Mouse (Mus musculus) heart, adult 2 months (tissue): ENCODE results near the gene Wfikkn2. TPM values are rescaled to one million over a fixed set of nuclear protein-coding genes. Genes with fewer than 3 reads are reported as not detected.

ENCODE experiments used
- DNase-seq, 2 experiments: peaks; one replicate each; pipeline ENCODE4 v3.0.0; 2021
- H3K27ac ChIP-seq: fragments of 200-600 bp; 2 replicates; pipeline ENCODE4 v1.8.1; 2022
- H3K27me3 ChIP-seq: fragments of 200-500 bp; 2 replicates; pipeline ENCODE4 v1.6.1; 2012; ENCODE audit warnings: mild to moderate bottlenecking, low read length, inconsistent platforms, mixed read lengths; ENCODE audit not compliant: control insufficient read depth, insufficient read depth
- H3K36me3 ChIP-seq: fragments of 200-500 bp; 2 replicates; pipeline ENCODE4 v1.6.1; 2012; ENCODE audit warnings: low read length, inconsistent platforms; ENCODE audit not compliant: control insufficient read depth, insufficient read depth
- H3K4me1 ChIP-seq: fragments of 200-500 bp; 2 replicates; pipeline ENCODE4 v1.6.1; 2011; ENCODE audit warnings: low read length; ENCODE audit not compliant: control insufficient read depth, insufficient read depth
- H3K4me3 ChIP-seq: fragments of 200-600 bp; 2 replicates; pipeline ENCODE4 v1.8.1; 2022
- H3K79me2 ChIP-seq: fragments of 200-500 bp; replicated peaks from 2 replicates; pipeline ENCODE4 v1.6.1; 2012; ENCODE audit warnings: mild to moderate bottlenecking, inconsistent platforms, low read length, moderate library complexity, mixed read lengths; ENCODE audit not compliant: control insufficient read depth, insufficient read depth
- H3K9ac ChIP-seq: fragments of 200-500 bp; 2 replicates; pipeline ENCODE4 v1.6.1; 2012; ENCODE audit warnings: low read depth, mild to moderate bottlenecking, control low read depth, inconsistent platforms, low read length, mixed read lengths
- CTCF ChIP-seq: fragments of 200-600 bp; IDR thresholded peaks from 2 replicates; pipeline ENCODE4 v1.8.1; 2022; ENCODE audit warnings: antibody characterized with exemption, mild to moderate bottlenecking, moderate library complexity
- EP300 ChIP-seq: fragments of 200-500 bp; IDR thresholded peaks from 2 replicates; pipeline ENCODE4 v1.6.1; 2011; ENCODE audit warnings: low read depth, low read length, control low read depth; ENCODE audit not compliant: insufficient read depth
- POLR2A ChIP-seq: fragments of 200-500 bp; IDR thresholded peaks from 2 replicates; pipeline ENCODE4 v1.6.1; 2011; ENCODE audit warnings: mild to moderate bottlenecking, low read depth, low read length, control low read depth; ENCODE audit not compliant: insufficient read depth
- WGBS: fragments of 180-500 bp; shearing (Covaris S2); methylation state at CpG from one replicate; pipeline ENCODE4 v1.1.7; 2018; 5-methylcytosine and 5-hydroxymethylcytosine counted together
- intact Hi-C: fragments of 180-260 bp; cut with DNase I; formaldehyde crosslinking; loops from one replicate; pipeline ENCODE4 v1.15.1; 2025
- polyA plus RNA-seq: library from polyadenylated mRNA; depleted of rRNA; stranded (reverse); fragments of >200 nt; gene quantifications from 2 replicates; pipeline ENCODE4 v1.2.3, GENCODE M21; 2012
- total RNA-seq, 2 experiments: library from RNA; stranded (reverse); gene quantifications; 2 replicates each; pipeline ENCODE4 v1.2.3; 2021

Wfikkn2 gene
- total and polyA plus RNA-seq, 3 experiments = 4.3 to 6.3 (median 4.5) TPM

DNA sequence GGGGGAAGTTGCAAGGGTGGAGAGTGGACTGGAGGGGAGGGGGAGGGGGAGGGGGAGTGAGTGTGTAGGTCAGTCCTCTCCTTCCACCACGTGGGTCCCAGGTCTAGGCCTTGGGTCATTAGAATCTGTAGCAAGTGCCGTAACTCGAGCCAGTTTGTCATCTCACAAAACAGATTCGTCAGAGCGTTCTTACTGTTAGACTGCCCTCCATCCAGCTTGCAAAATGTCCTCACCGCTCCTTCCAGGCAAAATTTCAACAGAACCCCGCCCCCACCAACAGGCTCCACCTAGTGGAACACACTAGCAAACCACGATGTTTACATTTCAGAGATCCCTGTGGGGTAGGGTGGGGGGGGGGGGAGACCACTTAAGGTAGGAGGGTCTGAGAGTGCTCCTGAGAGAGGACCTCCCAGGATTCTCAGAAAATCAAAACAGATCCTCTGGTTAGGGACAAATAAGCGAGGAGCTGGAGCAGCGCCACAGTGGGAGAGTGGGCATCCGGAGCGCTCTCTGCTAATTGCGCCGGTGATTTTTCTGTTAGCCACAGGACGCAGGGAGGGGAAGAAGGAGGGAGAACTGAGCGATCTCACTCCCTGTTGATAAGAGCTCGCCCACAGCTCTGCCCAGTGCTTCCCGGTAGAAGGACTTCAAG is 19.5 kb upstream of the Wfikkn2 start:
- DNase-seq = peak; percentile 61 to 64

GRCm38 (mm10) chr11:94261585-94262370 is 16.0 kb upstream of the Wfikkn2 start:
- no peaks in the 10 kb centered on the region for H3K27me3 ChIP-seq
- WGBS = 59% methylated on average over 6 of the region's 6 CpGs
- no peak for DNase-seq

More for the DNA sequence above, 19.5 kb upstream of the Wfikkn2 start:
- H3K4me1 ChIP-seq = peaks cover 2% of the 10 kb centered on the region; the same call in 1 of the 2 replicates
- H3K27ac ChIP-seq = peak overlapping the region; percentile 76
- no peaks in the 10 kb centered on the region for H3K79me2 ChIP-seq
- intact Hi-C loops = no loop called here
- no peaks in the 10 kb centered on the region for H3K27me3 ChIP-seq
- TF ChIP-seq POLR2A = 0 out of 2 replicates have a peak, but pooled peaks have one; percentile 11
- TF ChIP-seq CTCF = peak; percentile 63
- no peak for TF ChIP-seq EP300
- peak overlapping the region; percentile 48 for H3K4me3 ChIP-seq
- 3% methylated on average over 18 of the region's 18 CpGs for WGBS
- no peak overlapping the region for H3K9ac ChIP-seq
- no peaks in the 10 kb centered on the region for H3K36me3 ChIP-seq

DNA sequence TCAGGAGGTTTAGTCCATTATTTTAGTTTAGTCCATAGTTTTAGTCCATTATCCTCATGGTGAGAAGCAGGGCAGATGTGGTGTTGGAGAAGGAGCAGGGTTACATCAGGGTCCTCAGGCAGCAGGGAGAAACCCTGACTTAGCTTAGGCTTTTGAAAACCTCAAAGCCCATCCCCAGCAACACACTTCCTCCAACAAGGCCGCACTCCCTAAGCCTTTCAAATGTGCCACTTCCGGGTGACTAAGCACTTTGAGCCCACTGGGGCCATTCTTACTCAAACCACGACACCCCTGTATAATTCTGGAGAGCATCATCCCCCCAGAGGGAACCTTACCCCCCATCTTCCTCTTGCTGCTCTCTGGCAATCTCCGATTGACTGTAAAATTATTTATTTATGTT is 14.0 kb upstream of the Wfikkn2 start:
- no peak overlapping the region for H3K27ac ChIP-seq
- no peaks in the 10 kb centered on the region for H3K27me3 ChIP-seq
- H3K4me1 ChIP-seq = no peaks in the 10 kb centered on the region
- H3K36me3 ChIP-seq = no peaks in the 10 kb centered on the region
- intact Hi-C loops = no loop called here
- no peak overlapping the region for H3K9ac ChIP-seq
- H3K4me3 ChIP-seq = no peak overlapping the region
- WGBS = 80% methylated on average over 4 of the region's 4 CpGs
- TF ChIP-seq POLR2A (no peak), EP300 (no peak), CTCF (no peak)
- no peak for DNase-seq
- no peaks in the 10 kb centered on the region for H3K79me2 ChIP-seq

More at GRCm38 (mm10) chr11:94261585-94262370, 16.0 kb upstream of the Wfikkn2 start:
- Histone ChIP-seq H3K36me3 (no peaks in the 10 kb centered on the region), H3K27ac (no peak overlapping the region), H3K4me1 (0 out of 2 replicates have a peak, but pooled peaks cover 2% of the 10 kb centered on the region), H3K9ac (no peak overlapping the region), H3K79me2 (no peaks in the 10 kb centered on the region), H3K4me3 (no peak overlapping the region)
- intact Hi-C loops = no loop called here
- no peak for TF ChIP-seq CTCF
- no peak for TF ChIP-seq POLR2A
- no peak for TF ChIP-seq EP300

GRCm38 (mm10) chr11:94257987-94258386 is 12.2 kb upstream of the Wfikkn2 start:
- 51% methylated on average over 14 of the region's 14 CpGs for WGBS
- H3K36me3 ChIP-seq = no peaks in the 10 kb centered on the region
- H3K4me3 ChIP-seq = no peak overlapping the region
- no peak overlapping the region for H3K9ac ChIP-seq
- no peaks in the 10 kb centered on the region for H3K79me2 ChIP-seq
- H3K27me3 ChIP-seq = no peaks in the 10 kb centered on the region
- intact Hi-C loops = no loop called here
- no peaks in the 10 kb centered on the region for H3K4me1 ChIP-seq
- DNase-seq = peak in 1 of 2 experiments; percentile 31
- TF ChIP-seq EP300 = no peak
- no peak for TF ChIP-seq POLR2A
- TF ChIP-seq CTCF = no peak
- H3K27ac ChIP-seq = no peak overlapping the region

GRCm38 (mm10) chr11:94255733-94256132 is 9.9 kb upstream of the Wfikkn2 start:
- Histone ChIP-seq H3K27ac (no peak overlapping the region), H3K4me3 (no peak overlapping the region), H3K27me3 (no peaks in the 10 kb centered on the region), H3K79me2 (no peaks in the 10 kb centered on the region), H3K9ac (no peak overlapping the region), H3K36me3 (no peaks in the 10 kb centered on the region), H3K4me1 (no peaks in the 10 kb centered on the region)
- TF ChIP-seq EP300 (no peak), CTCF (no peak), POLR2A (no peak)
- 56% methylated on average over 5 of the region's 5 CpGs for WGBS
- no peak for DNase-seq
- intact Hi-C loops = no loop called here

DNA sequence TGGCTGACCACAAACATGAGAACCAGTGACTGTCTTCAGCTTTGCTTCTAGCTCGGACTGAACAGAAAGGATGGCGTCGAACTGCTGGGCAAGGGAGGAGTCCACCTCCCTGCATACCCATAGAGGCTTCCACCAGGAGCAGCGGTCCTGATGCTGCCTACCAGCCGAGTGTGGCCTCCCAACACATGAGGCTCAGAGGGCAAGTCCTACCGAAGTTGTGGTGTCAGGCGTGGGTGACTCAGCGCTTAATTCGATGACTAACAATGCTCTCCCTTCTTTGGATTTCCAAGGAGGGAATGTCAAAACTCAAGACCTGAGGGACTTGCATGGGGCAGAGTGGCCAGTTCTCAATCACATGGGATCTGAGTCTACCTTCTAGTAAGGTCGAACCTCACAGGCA is 7.9 kb upstream of the Wfikkn2 start:
- DNase-seq = no peak
- Histone ChIP-seq H3K36me3 (no peaks in the 10 kb centered on the region), H3K4me3 (no peak overlapping the region), H3K4me1 (no peaks in the 10 kb centered on the region), H3K27me3 (no peaks in the 10 kb centered on the region), H3K9ac (no peak overlapping the region), H3K27ac (no peak overlapping the region), H3K79me2 (no peaks in the 10 kb centered on the region)
- TF ChIP-seq EP300 = no peak
- intact Hi-C loops = no loop called here
- WGBS = 87% methylated on average over 10 of the region's 10 CpGs
